Mouse (Mus musculus) kidney, adult 18-20 months (tissue): ENCODE data around the gene Vmn2r90.
"Not testable (repeated sequence)": the region's sequence is repeated elsewhere in the genome, so short reads cannot be mapped to it uniquely, and the experiment has no call there.

ENCODE experiments used
- DNase-seq: peaks from one replicate; pipeline ENCODE4 v3.0.0; 2021

Gene Vmn2r90

DNA sequence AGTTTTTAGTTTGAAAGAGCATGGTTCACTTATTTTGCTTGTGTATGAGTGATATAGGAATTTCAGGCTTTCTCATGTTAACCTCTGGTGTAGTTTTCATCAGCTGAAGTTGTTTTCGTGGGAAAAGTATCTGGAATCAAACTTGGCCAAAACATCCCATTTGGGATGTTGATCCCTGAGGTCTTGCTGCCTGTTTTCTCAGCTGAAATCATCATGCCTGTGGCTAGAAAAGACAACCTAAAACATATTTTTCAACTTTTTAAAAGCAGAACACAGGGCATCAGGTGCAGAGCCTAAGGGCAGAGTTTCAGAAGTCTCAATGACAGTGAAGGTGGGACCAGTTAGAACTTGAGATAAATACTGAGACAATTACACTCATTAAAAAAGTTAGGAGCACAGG, at the start of gene Vmn2r90:
Gene Vmn2r90, plus strand, starts transcription at position 301 of the 400 bp plus-strand sequence.
- no peak for DNase-seq

DNA sequence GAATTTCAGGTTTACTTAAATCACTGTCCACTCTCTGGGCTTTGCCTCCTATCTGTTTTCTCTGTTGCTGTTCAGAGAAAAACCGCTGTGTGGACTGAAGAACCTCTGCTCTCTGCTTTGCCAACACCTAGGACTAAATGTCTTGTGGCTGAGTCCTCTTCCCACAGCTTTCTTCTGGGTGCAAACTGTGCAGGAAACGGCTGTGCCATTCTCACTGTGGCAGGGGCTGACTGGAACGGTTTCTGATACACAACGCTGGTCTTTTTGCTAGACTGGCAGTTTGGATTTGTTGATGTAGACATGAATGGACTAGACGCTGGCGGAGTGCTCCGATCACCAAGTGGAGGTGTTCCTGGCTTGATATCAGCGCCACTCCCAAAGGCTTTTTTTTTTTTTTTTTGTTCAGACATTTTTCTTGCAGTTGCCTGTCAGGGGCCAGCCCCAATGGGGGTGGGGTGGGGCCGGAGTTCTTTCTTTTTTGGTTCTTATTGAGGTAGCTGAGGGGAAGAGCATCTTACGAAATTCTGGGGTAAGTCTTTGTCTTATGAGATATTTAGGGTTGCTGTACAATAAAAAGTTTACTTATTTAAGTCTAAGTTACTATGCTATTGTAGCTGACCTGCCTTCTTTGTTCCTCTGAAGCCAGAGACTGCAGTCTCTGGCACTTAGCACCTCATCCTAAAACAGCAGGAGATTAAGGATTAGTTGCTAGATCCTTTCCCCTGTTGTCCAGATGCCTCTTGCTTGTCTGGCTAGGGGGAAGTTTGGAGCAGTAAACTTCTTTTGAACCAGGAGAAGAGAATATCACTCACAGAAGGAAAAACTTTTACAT, 48.3 kb upstream of the Vmn2r90 start:
- DNase-seq: no peak

DNA sequence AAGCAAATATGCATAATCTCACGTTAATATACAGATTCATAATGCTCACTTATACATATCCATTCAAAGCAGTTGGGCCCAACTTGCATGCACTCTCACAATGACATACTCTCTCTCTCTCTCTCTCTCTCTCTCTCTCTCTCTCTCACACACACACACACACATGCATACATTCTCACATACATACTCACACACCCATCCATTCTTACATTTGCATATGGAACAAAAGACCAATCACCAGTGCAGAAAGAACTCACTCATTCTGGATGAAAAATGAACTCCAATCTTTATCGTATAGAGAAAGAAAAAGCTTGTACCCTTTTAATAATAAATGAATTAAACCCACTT, 47.7 kb upstream of the Vmn2r90 start:
- no peak for DNase-seq

DNA sequence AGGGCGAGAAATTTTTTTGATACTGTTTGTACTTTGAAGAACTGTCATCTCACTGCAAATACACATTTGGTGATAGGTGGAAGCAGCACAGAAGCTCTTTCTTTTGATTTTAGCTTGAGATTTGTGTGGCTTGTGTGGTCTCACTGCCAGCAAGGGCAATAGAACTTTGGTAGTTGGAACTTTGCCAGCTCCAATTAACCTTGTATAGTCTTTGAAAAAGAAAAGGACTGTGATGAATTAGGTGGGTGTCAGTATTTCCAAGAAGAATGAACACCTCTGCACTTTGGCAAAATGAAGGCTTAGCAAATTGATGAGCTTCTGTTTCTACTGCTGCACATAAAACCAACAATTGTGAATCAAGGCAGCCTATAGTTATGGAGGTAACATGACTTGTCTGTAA, 24.8 kb upstream of the Vmn2r90 start:
- no peak for DNase-seq

DNA sequence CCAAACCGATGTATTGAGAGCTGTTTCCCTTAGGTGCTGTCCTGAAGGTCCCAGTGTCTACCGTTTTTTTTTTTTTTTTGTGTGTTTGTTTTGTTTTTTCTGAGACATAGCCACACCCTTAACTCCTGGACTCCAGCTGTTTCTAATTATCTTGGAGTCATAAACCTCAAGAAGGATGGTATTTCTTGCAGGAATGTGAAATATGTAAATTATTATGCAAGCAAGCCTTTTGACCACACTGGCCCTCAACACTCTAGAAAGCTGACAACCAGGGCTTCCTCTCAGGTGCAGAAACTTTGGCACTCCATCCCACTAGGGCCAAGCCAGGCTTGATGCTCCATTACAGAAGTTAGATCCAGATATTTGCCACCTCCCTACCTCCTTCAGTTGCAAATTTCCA, 12.9 kb upstream of the Vmn2r90 start:
- no peak for DNase-seq

DNA sequence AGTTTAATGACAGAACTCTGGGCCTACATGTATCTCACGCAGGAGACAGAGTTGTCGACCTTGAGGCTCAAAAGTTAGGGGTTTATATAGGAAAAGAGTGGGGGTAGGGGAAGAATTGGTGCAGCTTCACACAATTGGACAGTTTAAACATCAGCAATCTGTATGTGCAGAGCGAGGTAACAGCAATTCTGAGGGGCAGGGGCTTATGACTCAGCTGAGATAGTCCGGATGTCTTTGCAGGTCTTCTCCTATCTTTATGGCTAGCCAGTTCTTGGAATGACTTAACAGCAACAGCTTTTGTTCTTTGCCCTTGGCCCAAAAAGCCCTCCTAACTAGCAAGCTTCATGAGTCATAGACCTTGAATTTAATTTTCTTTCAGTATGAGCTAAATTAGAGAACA, 28.8 kb downstream of the Vmn2r90 start:
- not testable (repeated sequence) for DNase-seq

DNA sequence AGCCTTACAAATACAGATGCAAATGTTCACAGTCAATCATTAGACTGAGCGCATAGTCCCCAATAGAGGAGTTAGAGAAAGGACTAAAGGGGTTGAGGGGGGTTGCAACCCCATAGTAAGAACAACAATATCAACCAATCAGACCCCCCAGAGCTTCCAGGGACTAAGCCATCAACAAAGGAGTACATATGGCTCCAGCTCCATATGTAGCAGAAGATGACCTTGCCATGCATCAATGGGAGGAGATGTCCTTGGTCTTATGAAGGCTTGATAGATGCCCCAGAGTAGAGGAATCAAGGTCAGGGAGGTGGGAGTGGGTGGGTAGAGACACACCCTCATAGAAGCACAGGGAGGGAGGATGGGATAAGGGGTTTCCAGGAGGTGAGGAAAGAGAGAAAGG, 35.1 kb downstream of the Vmn2r90 start:
- DNase-seq: no peak

DNA sequence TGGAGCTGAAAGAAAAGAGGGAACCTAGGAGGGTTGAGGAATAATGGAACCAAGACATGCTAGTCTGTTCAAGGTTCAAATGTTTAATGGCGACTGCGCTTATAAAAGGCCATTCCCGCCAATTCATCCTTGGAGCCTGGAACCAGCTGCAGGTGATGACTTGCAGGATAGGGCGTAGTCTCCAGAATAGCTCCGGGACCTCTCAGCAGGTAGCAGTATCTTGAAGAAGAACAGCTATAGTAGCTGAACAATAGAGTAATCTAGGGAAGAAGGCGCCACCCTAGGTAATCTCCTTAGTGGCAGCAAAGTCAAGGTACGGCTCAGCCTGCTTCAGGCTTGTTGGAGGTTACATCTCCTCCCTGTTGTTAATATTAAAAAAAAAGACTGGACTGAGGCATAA, 35.8 kb downstream of the Vmn2r90 start:
- not testable (repeated sequence) for DNase-seq

DNA sequence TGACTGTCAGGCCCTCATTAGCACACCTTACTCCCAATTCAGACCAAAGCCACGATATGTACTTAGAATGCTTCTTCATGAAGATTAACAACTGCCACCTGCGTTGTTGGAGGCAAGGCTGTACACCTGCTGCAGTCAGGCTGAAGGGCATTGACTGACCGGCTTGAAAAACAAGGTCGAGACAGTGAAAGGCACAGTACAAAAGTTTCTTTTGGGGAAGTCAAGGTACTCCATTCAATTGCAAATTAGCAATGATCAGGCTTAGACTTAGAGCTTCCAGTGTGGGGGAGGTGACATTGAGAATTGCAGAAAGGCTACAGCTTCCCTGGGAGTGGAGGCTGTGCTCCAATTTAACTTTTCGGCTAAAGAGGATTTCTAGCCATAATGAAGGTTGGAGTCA, 36.4 kb downstream of the Vmn2r90 start:
- DNase-seq: not testable (repeated sequence)

DNA sequence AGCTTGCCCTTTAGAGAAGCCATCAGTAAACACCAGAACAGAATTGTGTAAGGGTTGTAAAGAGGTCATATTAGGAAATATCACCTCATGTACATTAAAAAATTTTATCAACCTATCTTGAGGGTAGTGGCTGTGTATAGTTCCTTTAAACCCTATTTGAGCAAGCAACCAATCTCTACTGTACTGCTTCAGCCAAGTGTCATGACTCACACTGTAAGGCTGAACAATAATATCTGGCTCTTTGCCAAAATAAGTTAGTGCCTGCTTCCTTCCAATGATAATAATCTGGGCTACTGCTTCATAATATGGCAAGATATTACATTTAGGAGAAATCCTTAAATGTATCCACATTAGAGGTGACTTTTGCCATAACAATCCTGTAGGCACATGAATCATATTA, 38.0 kb downstream of the Vmn2r90 start:
- not testable (repeated sequence) for DNase-seq

DNA sequence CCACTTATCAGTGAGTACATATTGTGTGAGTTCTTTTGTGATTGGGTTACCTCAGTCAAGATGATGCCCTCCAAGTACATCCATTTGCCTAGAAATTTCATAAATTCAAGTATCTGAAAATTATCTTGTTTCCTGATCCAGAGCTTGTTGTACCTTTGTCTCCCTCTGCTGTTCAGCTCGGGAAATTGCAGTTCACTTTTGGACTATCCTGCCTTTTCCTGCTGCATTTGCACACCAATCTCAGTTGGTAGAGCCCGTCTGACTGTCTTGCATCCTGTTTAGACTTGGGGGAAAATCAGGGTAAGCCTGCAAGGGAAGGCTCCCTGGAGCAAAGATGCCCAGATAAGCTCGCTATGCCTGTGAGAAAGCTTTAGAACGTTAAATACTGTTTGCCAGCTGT, 45.8 kb downstream of the Vmn2r90 start:
- peak; percentile 38 for DNase-seq

DNA sequence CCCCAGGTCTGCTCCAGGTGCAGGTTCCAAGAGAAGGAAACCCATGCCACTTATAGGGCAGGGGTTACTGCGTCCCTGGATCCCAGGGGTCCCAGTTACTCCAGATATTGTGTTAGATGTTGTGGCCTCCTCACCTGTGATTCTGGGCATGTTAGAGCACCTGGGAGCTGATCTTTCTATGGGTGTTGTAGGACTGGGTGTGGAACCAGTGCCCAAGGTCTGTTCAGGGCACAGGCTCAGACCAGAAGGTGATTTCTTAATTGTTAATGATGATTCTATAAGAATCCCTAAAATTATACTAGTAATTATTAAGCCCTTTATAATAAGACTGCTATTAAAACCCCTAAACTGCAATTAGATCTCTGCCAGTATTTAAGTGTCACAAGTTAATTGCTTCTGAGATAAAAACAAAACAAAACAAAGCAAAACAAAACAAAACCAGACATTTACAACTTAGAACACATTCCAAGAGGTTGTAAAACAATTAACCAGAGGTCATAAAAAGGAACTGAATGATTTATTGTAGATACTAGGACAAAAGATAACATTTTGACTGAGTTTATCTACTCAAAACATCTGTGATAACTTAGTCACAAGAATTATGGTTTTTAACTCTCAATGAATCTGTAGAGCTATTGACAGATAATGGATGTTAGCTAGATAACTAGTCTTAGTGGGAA, 59.2 kb downstream of the Vmn2r90 start:
- no peak for DNase-seq

DNA sequence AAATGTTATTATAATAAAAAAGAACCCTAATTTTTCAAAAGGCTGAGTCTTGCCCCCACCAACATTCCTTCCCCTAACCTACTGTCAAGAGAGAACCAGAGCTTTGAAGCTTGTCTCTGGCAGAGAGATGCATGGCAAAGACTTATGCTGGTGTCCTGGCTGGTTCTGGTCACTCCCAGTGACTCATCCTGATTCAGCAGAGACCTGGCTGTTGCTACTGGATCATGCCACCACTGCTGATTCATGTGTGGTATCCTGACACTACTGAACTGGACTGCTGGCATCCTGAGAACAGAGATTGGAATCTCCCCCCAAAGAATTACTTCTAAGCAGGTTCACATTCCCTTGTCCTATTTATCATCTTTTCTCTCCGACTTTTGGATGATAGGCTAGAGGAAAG, 60.7 kb downstream of the Vmn2r90 start:
- DNase-seq: no peak

DNA sequence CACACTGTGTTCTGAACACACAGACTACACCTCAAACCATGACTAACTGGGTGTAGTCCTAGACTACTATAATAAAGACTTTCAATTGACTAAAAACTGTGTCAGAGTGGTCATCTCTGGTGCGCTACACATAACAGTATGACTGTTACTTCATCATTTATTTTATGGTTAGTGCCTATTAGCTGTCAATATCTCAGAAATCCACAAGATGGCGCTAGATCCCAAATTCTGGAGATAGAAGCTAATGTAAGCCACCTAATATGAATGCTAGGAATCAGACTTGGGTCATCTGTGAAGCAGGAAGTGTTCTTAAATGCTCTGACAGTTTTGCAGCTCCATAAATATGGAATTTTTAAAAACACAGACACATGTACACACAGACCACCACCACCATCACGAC, 62.9 kb downstream of the Vmn2r90 start:
- DNase-seq: no peak
